Mouse (Mus musculus): ENCODE results near the gene Prss36. TPM values are rescaled to one million over a fixed set of nuclear protein-coding genes. Genes with fewer than 3 reads are reported as not detected.
A peak's percentile ranks its signal among the peaks of the same experiment; 100 is the strongest.

Gene Prss36
- polyA plus RNA-seq (2014; fragmentation: Nextera tagmentation; extraction: Ambion mirVana), result 9.2 and 10.1 TPM in 2 replicates

- no peak for ATAC-seq (ENCODE audit: insufficient number of reproducible peaks, insufficient read depth, low FRiP score, low read depth)
- Histone ChIP-seq H3K36me3 (ENCODE audit: control insufficient read depth, insufficient read depth, low read length) (no peaks in the 10 kb centered on the region), H3K27ac (replicated peaks in 1 of 2; ENCODE audit: control insufficient read depth in 1 of 2, insufficient read depth in 1 of 2, low read depth in 2 of 2, low read length in 2 of 2) (no peak within 1 kb of the TSS), H3K4me3 (ENCODE audit: control insufficient read depth in 1 of 2, insufficient read depth in 1 of 2, low read depth in 1 of 2, low read length in 2 of 2) (no peak within 1 kb of the TSS), H3K4me1 (ENCODE audit: control insufficient read depth in 2 of 2, insufficient read depth in 2 of 2, low read length in 2 of 2) (peaks cover 0 to 3% of the 10 kb centered on the region in 2 experiments; a peak in 1 of 4 replicates), H3K9me3 (ENCODE audit: control insufficient read depth, low read length) (no peaks in the 10 kb centered on the region), H3K9ac (ENCODE audit: low read length) (no peak within 1 kb of the TSS), H3K4me2 (ENCODE audit: low read length) (no peak within 1 kb of the TSS), H3K27me3 (ENCODE audit: control insufficient read depth, insufficient read depth, low read length) (peaks cover 28% of the 10 kb centered on the region)
- 68% methylated on average over 6 of the region's 6 CpGs for WGBS
These were observed at the start of gene Prss36 for GRCm38 (mm10) chr7:127946470-127947023. Prss36 (minus strand) TSS chr7:127946725.

- peak within 1 kb of the TSS; percentile 6 to 39; a peak in 2 of 4 replicates for H3K27ac ChIP-seq (replicated peaks in 1 of 2; ENCODE audit: control insufficient read depth in 1 of 2, insufficient read depth in 1 of 2, low read depth in 2 of 2, low read length in 2 of 2)
- no peaks in the 10 kb centered on the region for H3K27me3 ChIP-seq (ENCODE audit: control insufficient read depth, insufficient read depth, low read length)
- peak within 1 kb of the TSS; percentile 71 for H3K9ac ChIP-seq (ENCODE audit: low read length)
- H3K36me3 ChIP-seq (ENCODE audit: control insufficient read depth, insufficient read depth, low read length), result peaks cover 31% of the 10 kb centered on the region
- 9% methylated on average over 18 of the region's 18 CpGs for WGBS
- H3K4me1 ChIP-seq (ENCODE audit: control insufficient read depth in 2 of 2, insufficient read depth in 2 of 2, low read length in 2 of 2), result peaks cover 0 to 10% of the 10 kb centered on the region in 2 experiments; a peak in 2 of 4 replicates
- ATAC-seq (ENCODE audit: insufficient number of reproducible peaks, insufficient read depth, low FRiP score, low read depth), result peak; percentile 47; the same call in 1 of the 2 replicates
- peak within 1 kb of the TSS; percentile 39 to 40 for H3K4me3 ChIP-seq (ENCODE audit: control insufficient read depth in 1 of 2, insufficient read depth in 1 of 2, low read depth in 1 of 2, low read length in 2 of 2)
- no peaks in the 10 kb centered on the region for H3K9me3 ChIP-seq (ENCODE audit: control insufficient read depth, low read length)
- peak within 1 kb of the TSS; percentile 68 for H3K4me2 ChIP-seq (ENCODE audit: low read length)
These were observed 46.9 kb upstream of the Prss36 start, which contains the start of gene Pycard for GRCm38 (mm10) chr7:127993341-127993977. Pycard (minus strand) TSS chr7:127993867.

- peak overlapping the region; percentile 39 to 40 for H3K4me3 ChIP-seq (ENCODE audit: control insufficient read depth in 1 of 2, insufficient read depth in 1 of 2, low read depth in 1 of 2, low read length in 2 of 2)
- peaks cover 0 to 10% of the 10 kb centered on the region in 2 experiments; a peak in 2 of 4 replicates for H3K4me1 ChIP-seq (ENCODE audit: control insufficient read depth in 2 of 2, insufficient read depth in 2 of 2, low read length in 2 of 2)
- peak overlapping the region; percentile 71 for H3K9ac ChIP-seq (ENCODE audit: low read length)
- H3K36me3 ChIP-seq (ENCODE audit: control insufficient read depth, insufficient read depth, low read length), result peaks cover 39% of the 10 kb centered on the region
- peak overlapping the region; percentile 68 for H3K4me2 ChIP-seq (ENCODE audit: low read length)
- 36% methylated on average over 5 of the region's 5 CpGs for WGBS
- no peaks in the 10 kb centered on the region for H3K9me3 ChIP-seq (ENCODE audit: control insufficient read depth, low read length)
- ATAC-seq (ENCODE audit: insufficient number of reproducible peaks, insufficient read depth, low FRiP score, low read depth), result 0 out of 2 replicates have a peak, but pooled peaks have one; percentile 34
- H3K27ac ChIP-seq (replicated peaks in 1 of 2; ENCODE audit: control insufficient read depth in 1 of 2, insufficient read depth in 1 of 2, low read depth in 2 of 2, low read length in 2 of 2), result peak overlapping the region in 1 of 2 experiments; percentile 39; a peak in 2 of 4 replicates
- no peaks in the 10 kb centered on the region for H3K27me3 ChIP-seq (ENCODE audit: control insufficient read depth, insufficient read depth, low read length)
These were observed 46.2 kb upstream of the Prss36 start for GRCm38 (mm10) chr7:127992488-127993340.

- Histone ChIP-seq H3K9me3 (ENCODE audit: control insufficient read depth, low read length) (no peaks in the 10 kb centered on the region), H3K9ac (ENCODE audit: low read length) (no peak overlapping the region), H3K27ac (replicated peaks in 1 of 2; ENCODE audit: control insufficient read depth in 1 of 2, insufficient read depth in 1 of 2, low read depth in 2 of 2, low read length in 2 of 2) (no peak overlapping the region), H3K4me2 (ENCODE audit: low read length) (no peak overlapping the region), H3K4me1 (ENCODE audit: control insufficient read depth in 2 of 2, insufficient read depth in 2 of 2, low read length in 2 of 2) (peaks cover 0 to 10% of the 10 kb centered on the region in 2 experiments; a peak in 2 of 4 replicates), H3K4me3 (ENCODE audit: control insufficient read depth in 1 of 2, insufficient read depth in 1 of 2, low read depth in 1 of 2, low read length in 2 of 2) (no peak overlapping the region), H3K27me3 (ENCODE audit: control insufficient read depth, insufficient read depth, low read length) (no peaks in the 10 kb centered on the region), H3K36me3 (ENCODE audit: control insufficient read depth, insufficient read depth, low read length) (peaks cover 47% of the 10 kb centered on the region)
- WGBS, result 53% methylated on average over 6 of the region's 6 CpGs
- no peak for ATAC-seq (ENCODE audit: insufficient number of reproducible peaks, insufficient read depth, low FRiP score, low read depth)
These were observed 45.3 kb upstream of the Prss36 start for GRCm38 (mm10) chr7:127991643-127992487.

GRCm38 (mm10) chr7:127988904-127989303 lies 42.4 kb upstream of the Prss36 start:
- H3K27me3 ChIP-seq (ENCODE audit: control insufficient read depth, insufficient read depth, low read length), result no peaks in the 10 kb centered on the region
- no peak overlapping the region for H3K4me3 ChIP-seq (ENCODE audit: control insufficient read depth in 1 of 2, insufficient read depth in 1 of 2, low read depth in 1 of 2, low read length in 2 of 2)
- no peak overlapping the region for H3K27ac ChIP-seq (replicated peaks in 1 of 2; ENCODE audit: control insufficient read depth in 1 of 2, insufficient read depth in 1 of 2, low read depth in 2 of 2, low read length in 2 of 2)
- no peak overlapping the region for H3K4me2 ChIP-seq (ENCODE audit: low read length)
- ATAC-seq (ENCODE audit: insufficient number of reproducible peaks, insufficient read depth, low FRiP score, low read depth), result no peak
- no peaks in the 10 kb centered on the region for H3K9me3 ChIP-seq (ENCODE audit: control insufficient read depth, low read length)
- no peak overlapping the region for H3K9ac ChIP-seq (ENCODE audit: low read length)
- peaks cover 77% of the 10 kb centered on the region for H3K36me3 ChIP-seq (ENCODE audit: control insufficient read depth, insufficient read depth, low read length)
- H3K4me1 ChIP-seq (ENCODE audit: control insufficient read depth in 2 of 2, insufficient read depth in 2 of 2, low read length in 2 of 2), result peaks cover 0 to 10% of the 10 kb centered on the region in 2 experiments; a peak in 2 of 4 replicates
- WGBS, result 88% methylated on average over 1 of the region's 1 CpGs

- Histone ChIP-seq H3K4me3 (ENCODE audit: control insufficient read depth in 1 of 2, insufficient read depth in 1 of 2, low read depth in 1 of 2, low read length in 2 of 2) (no peak overlapping the region), H3K9me3 (ENCODE audit: control insufficient read depth, low read length) (no peaks in the 10 kb centered on the region), H3K27me3 (ENCODE audit: control insufficient read depth, insufficient read depth, low read length) (no peaks in the 10 kb centered on the region), H3K36me3 (ENCODE audit: control insufficient read depth, insufficient read depth, low read length) (peaks cover 100% of the 10 kb centered on the region), H3K4me2 (ENCODE audit: low read length) (no peak overlapping the region), H3K9ac (ENCODE audit: low read length) (no peak overlapping the region), H3K27ac (replicated peaks in 1 of 2; ENCODE audit: control insufficient read depth in 1 of 2, insufficient read depth in 1 of 2, low read depth in 2 of 2, low read length in 2 of 2) (no peak overlapping the region), H3K4me1 (ENCODE audit: control insufficient read depth in 2 of 2, insufficient read depth in 2 of 2, low read length in 2 of 2) (no peaks in the 10 kb centered on the region)
- WGBS, result 87% methylated on average over 3 of the region's 3 CpGs
- ATAC-seq (ENCODE audit: insufficient number of reproducible peaks, insufficient read depth, low FRiP score, low read depth), result no peak
These were observed 34.1 kb upstream of the Prss36 start for GRCm38 (mm10) chr7:127980606-127981005.

GRCm38 (mm10) chr7:127978856-127979255 lies 32.3 kb upstream of the Prss36 start:
- 90% methylated on average over 2 of the region's 2 CpGs for WGBS
- no peaks in the 10 kb centered on the region for H3K27me3 ChIP-seq (ENCODE audit: control insufficient read depth, insufficient read depth, low read length)
- H3K27ac ChIP-seq (replicated peaks in 1 of 2; ENCODE audit: control insufficient read depth in 1 of 2, insufficient read depth in 1 of 2, low read depth in 2 of 2, low read length in 2 of 2), result no peak overlapping the region
- no peak overlapping the region for H3K9ac ChIP-seq (ENCODE audit: low read length)
- no peak overlapping the region for H3K4me3 ChIP-seq (ENCODE audit: control insufficient read depth in 1 of 2, insufficient read depth in 1 of 2, low read depth in 1 of 2, low read length in 2 of 2)
- H3K36me3 ChIP-seq (ENCODE audit: control insufficient read depth, insufficient read depth, low read length), result peaks cover 100% of the 10 kb centered on the region
- ATAC-seq (ENCODE audit: insufficient number of reproducible peaks, insufficient read depth, low FRiP score, low read depth), result no peak
- no peaks in the 10 kb centered on the region for H3K9me3 ChIP-seq (ENCODE audit: control insufficient read depth, low read length)
- no peaks in the 10 kb centered on the region for H3K4me1 ChIP-seq (ENCODE audit: control insufficient read depth in 2 of 2, insufficient read depth in 2 of 2, low read length in 2 of 2)
- H3K4me2 ChIP-seq (ENCODE audit: low read length), result no peak overlapping the region
